Mouse (Mus musculus) liver, embryonic 14.5 days (tissue): ENCODE measurements at regions not wholly inside any gene's neighbourhood (a gene's known extent, or its start where the extent isn't known, plus 50 kb on each side); places are given as distances from the start of the nearest gene placed in this dataset.

Source experiments
- CTCF ChIP-seq: IDR thresholded peaks from 2 replicates; pipeline ENCODE4 v1.5.1; 2016; ENCODE audit warnings: antibody characterized with exemption, low read depth, control low read depth
- EP300 ChIP-seq: IDR thresholded peaks from 2 replicates; pipeline ENCODE4 v1.6.1; 2016; ENCODE audit warnings: antibody characterized with exemption, low read depth

DNA sequence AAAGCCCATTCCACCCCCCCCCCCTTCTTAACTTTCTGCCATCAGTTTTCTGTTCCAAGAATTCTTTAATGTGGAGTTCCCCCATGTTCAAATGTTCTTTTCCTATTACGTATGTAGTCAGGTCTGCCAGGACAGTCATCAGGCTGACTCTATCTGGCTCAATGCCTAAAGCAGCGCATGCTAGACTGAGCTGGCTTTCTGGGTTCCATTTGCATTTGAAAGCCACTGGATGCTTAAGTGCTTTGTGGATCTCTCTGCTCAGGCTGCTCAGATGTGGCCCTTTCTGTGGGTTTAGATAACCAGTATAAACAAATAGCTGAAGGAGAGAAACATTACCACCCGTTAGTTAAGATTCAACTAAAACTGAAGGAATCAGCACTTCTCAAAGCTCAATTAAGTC is 103.0 kb upstream of the Chodl start:
- TF ChIP-seq CTCF = no peak
- no peak for TF ChIP-seq EP300
